8 mouse cellular contexts compared by ENCODE assay signal in genomic region chrX:7638401-7639091, GRCm38 (mm10). TPM values are rescaled to one million over a fixed set of nuclear protein-coding genes. Genes with fewer than 3 reads are reported as not detected.
DNase-seq lines count a peak whose midpoint lies in the region; ATAC-seq lines count a peak whose summit lies in the region.

Gene Syp (plus strand): TSS chrX:7638471.

- no peaks in the 10 kb centered on the region for H3K36me3 ChIP-seq in hindbrain, embryonic 15.5 days

- 20% methylated on average over 36 of the region's 42 CpGs for whole genome bisulfite sequencing in hindbrain, embryonic 15.5 days

- peak within 1 kb of the TSS; percentile 87 for H3K27ac ChIP-seq in hindbrain, embryonic 15.5 days (replicated peaks)

- peak; percentile 88 for ATAC-seq in hindbrain, embryonic 15.5 days (ENCODE audit: low FRiP score, low read depth)

- peak within 1 kb of the TSS; percentile 63 for H3K4me2 ChIP-seq in hindbrain, embryonic 15.5 days

- H3K4me3 ChIP-seq in hindbrain, embryonic 15.5 days, result peak within 1 kb of the TSS; percentile 51

- H3K4me1 ChIP-seq in hindbrain, embryonic 15.5 days (replicated peaks), result 0 out of 2 replicates have a peak, but pooled peaks cover 6% of the 10 kb centered on the region

- DNase-seq in T-cell, adult 2 months (ENCODE audit: low spot score), result peak; percentile 72
- peak; percentile 96 to 97 for DNase-seq in cerebellum, postnatal 14 days
- DNase-seq in frontal cortex, postnatal 25 days (ENCODE audit: low spot score in 2 of 2), result peak; percentile 69 to 79
- DNase-seq in left cerebral cortex, adult 11 months (ENCODE audit: low spot score), result peak; percentile 74
- peak; percentile 55 for DNase-seq in lung, postnatal 25 days (ENCODE audit: low spot score)
- DNase-seq in ovary, postnatal 36 days (ENCODE audit: low spot score), result peak; percentile 81
- DNase-seq in thymus, postnatal 10 days (ENCODE audit: low spot score in 2 of 2), result peak; percentile 78 to 89

- no peaks in the 10 kb centered on the region for H3K9me3 ChIP-seq in hindbrain, embryonic 15.5 days

- H3K27me3 ChIP-seq in hindbrain, embryonic 15.5 days, result no peaks in the 10 kb centered on the region

- H3K9ac ChIP-seq in hindbrain, embryonic 15.5 days, result peak within 1 kb of the TSS; percentile 64

RNA-seq across cellular contexts. Expression of gene Syp, which starts in this region (rescaled TPM):
- polyA plus RNA-seq in hindbrain, embryonic 15.5 days (2015; fragmentation: Nextera tagmentation; extraction: Ambion mirVana), result 195 and 197 TPM in 2 replicates

Comparison
In these comparisons a context has a peak if more than half of its experiments do, and no peak if none do; other contexts are left out.
1. Peak in every context shown above with its lines: DNase-seq, ATAC-seq, H3K4me3 ChIP-seq and H3K27ac ChIP-seq.